In the genomic region with DNA sequence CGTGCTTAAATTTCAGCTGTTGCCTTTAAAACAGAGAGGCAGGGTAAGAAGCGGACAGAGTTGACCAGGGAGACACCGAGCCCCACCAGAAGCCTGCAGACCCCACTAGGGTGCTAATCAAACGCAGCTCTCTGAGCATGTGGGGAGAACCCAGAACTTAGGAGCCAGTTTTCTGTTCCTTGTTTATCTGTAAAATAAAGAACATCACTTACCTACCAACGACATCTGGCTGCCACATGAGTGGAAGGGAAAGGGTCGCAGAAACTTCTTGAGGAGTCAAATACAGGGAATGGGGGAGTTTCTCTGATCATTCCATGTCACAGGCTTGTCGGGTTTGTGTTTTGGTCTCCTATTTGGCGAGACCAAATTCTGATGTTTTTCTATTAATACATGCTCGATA, we compare ENCODE assay signal across 25 mouse cellular contexts. TPM values are rescaled to one million over a fixed set of nuclear protein-coding genes. Genes with fewer than 3 reads are reported as not detected.
"Had no signal": no experiment of that assay in that cellular context is flagged by ENCODE, and none has a peak within 500 bp of the region (broad histone marks: within the 10 kb centered on the region; RNA-seq: fewer than 3 reads in every experiment).

No protein-coding gene starts in this region.

- H3K9me3 ChIP-seq: midbrain, embryonic 12.5 days; midbrain, embryonic 15.5 days; neural tube, embryonic 13.5 days; stomach, embryonic 15.5 days had no signal

- H3K9ac ChIP-seq: liver, embryonic 14.5 days; liver, postnatal 0 days; lung, embryonic 14.5 days; midbrain, embryonic 12.5 days; midbrain, embryonic 15.5 days; neural tube, embryonic 13.5 days; stomach, embryonic 15.5 days had no signal

- DNase-seq: kidney, adult 9 months; kidney, postnatal 14 days; kidney, postnatal 4 days; liver, postnatal 0 days; lung, embryonic 14.5 days; retina, postnatal 1 day; spleen, adult 18-20 months; thymus, postnatal 36 days had no signal

- H3K36me3 ChIP-seq: midbrain, embryonic 12.5 days; midbrain, embryonic 15.5 days; neural tube, embryonic 13.5 days; stomach, embryonic 15.5 days had no signal

- H3K4me3 ChIP-seq: left cerebral cortex, adult 2 months; midbrain, embryonic 12.5 days; midbrain, embryonic 15.5 days; myocyte; neural tube, embryonic 13.5 days; stomach, embryonic 15.5 days had no signal

- H3K27ac ChIP-seq: liver, embryonic 14.5 days; macrophage; midbrain, embryonic 12.5 days; midbrain, embryonic 15.5 days; neural tube, embryonic 13.5 days; stomach, embryonic 15.5 days had no signal

- H3K4me1 ChIP-seq: stomach, embryonic 15.5 days had no signal

- H3K4me2 ChIP-seq: liver, embryonic 11.5 days; lung, embryonic 14.5 days; midbrain, embryonic 12.5 days; midbrain, embryonic 15.5 days; neural tube, embryonic 13.5 days; stomach, embryonic 15.5 days had no signal

- ATAC-seq: liver, postnatal 0 days; lung, postnatal 0 days; midbrain, embryonic 15.5 days had no signal

- H3K27me3 ChIP-seq: midbrain, embryonic 12.5 days; midbrain, embryonic 15.5 days; neural tube, embryonic 13.5 days; stomach, embryonic 15.5 days had no signal

RNA-seq across cellular contexts. Expression of gene Slc6a17, which starts 9.9 kb away (rescaled TPM):
- total RNA-seq: megakaryocyte, adult 5-6 weeks; monocyte, adult 5-6 weeks had no signal

RNA-seq across cellular contexts. Expression of gene Ubl4b, which starts 46.9 kb away (rescaled TPM):
- total RNA-seq: layer of hippocampus, adult 18-20 months; layer of hippocampus, postnatal 36 days; megakaryocyte, adult 5-6 weeks; monocyte, adult 5-6 weeks; neutrophil, adult 5-6 weeks had no signal
- polyA plus RNA-seq: kidney, embryonic 16.5 days; liver, embryonic 11.5 days; liver, embryonic 14.5 days; liver, postnatal 0 days; lung, embryonic 14.5 days; lung, postnatal 0 days; macrophage; midbrain, embryonic 12.5 days; midbrain, embryonic 15.5 days; myocyte; neural tube, embryonic 13.5 days; stomach, embryonic 15.5 days; thymus, postnatal 0 days had no signal

RNA-seq across cellular contexts. Expression of gene Kcnc4, which starts 48.6 kb away (rescaled TPM):
- total RNA-seq: megakaryocyte, adult 5-6 weeks; monocyte, adult 5-6 weeks; neutrophil, adult 5-6 weeks had no signal
- polyA plus RNA-seq: liver, embryonic 14.5 days; liver, postnatal 0 days; macrophage; myocyte; stomach, embryonic 15.5 days; thymus, postnatal 0 days had no signal
